Mouse (Mus musculus): ENCODE measurements at regions not wholly inside any gene's neighbourhood (a gene's known extent, or its start where the extent isn't known, plus 50 kb on each side); places are given as distances from the start of the nearest gene placed in this dataset.

GRCm38 (mm10) chr16:93328680-93329395, 275.0 kb downstream of the Setd4 start:
- TF ChIP-seq CTCF (IDR thresholded peaks at IDR 0.05; ENCODE audit: borderline replicate concordance, extremely low read depth, insufficient read depth, insufficient read length): no peak
- TF ChIP-seq POLR2A (IDR thresholded peaks at IDR 0.05; ENCODE audit: borderline replicate concordance, extremely low read depth, insufficient read depth, insufficient read length, poor library complexity, severe bottlenecking): no peak

Data from brain, embryonic 14.5 days (tissue).